Mouse (Mus musculus) urinary bladder, postnatal 4 days (tissue): ENCODE results near the gene Rbms2.
"Not testable (repeated sequence)": the region's sequence is repeated elsewhere in the genome, so short reads cannot be mapped to it uniquely, and the experiment has no call there.

Experiments used
- DNase-seq, 2 experiments: peaks; one replicate each; pipeline ENCODE4 v3.0.0; 2021 to 2022; ENCODE audit warnings: low spot score in 2 of 2

Gene Rbms2

GRCm38 (mm10) chr10:128179989-128180388 lies at the start of gene Rbms2:
Gene Rbms2 (minus strand): TSS chr10:128180297.
- DNase-seq = no peak

GRCm38 (mm10) chr10:128228009-128228408 lies 47.9 kb upstream of the Rbms2 start:
- DNase-seq = no peak

GRCm38 (mm10) chr10:128227592-128227991 lies 47.5 kb upstream of the Rbms2 start:
- DNase-seq = no peak

- no peak for DNase-seq
These were observed 45.4 kb upstream of the Rbms2 start, which contains the start of gene Mip for GRCm38 (mm10) chr10:128225538-128225937. Gene Mip (plus strand): TSS chr10:128225838.

GRCm38 (mm10) chr10:128225064-128225463 lies 45.0 kb upstream of the Rbms2 start:
- no peak for DNase-seq

DNA sequence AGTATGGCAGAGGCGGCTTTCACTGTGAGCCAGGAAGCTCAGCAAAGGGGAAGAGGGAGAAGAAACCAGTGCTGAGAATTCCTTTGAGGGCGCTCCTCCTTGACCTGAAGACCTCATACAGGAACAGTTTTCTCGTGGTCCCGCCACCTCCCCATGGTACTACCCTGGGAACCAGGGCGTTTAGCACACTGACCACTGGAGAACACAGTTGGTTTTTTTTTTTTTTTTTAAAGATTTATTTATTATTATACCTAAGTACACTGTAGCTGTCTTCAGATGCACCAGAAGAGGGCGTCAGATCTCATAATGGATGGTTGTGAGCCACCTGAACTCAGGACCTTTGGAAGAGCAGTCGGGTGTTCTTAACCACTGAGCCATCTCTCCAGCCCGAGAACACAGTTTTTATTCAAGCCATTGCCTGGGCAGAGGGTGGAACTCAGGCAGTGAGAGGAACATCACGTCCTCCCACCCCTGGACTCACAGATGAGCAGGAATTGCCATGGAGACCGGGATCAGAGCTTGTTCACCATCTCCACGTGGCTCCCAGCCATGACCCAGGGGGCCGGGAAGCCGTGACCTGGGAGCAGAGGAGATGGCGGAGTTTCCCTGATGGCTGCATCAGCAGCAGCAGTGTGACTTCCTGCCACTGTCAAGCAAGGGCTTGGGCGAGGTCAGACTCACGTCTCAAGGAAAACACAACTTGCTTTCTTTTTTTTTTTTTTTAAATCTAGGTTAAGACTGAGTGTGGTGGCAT lies 41.6 kb upstream of the Rbms2 start:
- no peak for DNase-seq

DNA sequence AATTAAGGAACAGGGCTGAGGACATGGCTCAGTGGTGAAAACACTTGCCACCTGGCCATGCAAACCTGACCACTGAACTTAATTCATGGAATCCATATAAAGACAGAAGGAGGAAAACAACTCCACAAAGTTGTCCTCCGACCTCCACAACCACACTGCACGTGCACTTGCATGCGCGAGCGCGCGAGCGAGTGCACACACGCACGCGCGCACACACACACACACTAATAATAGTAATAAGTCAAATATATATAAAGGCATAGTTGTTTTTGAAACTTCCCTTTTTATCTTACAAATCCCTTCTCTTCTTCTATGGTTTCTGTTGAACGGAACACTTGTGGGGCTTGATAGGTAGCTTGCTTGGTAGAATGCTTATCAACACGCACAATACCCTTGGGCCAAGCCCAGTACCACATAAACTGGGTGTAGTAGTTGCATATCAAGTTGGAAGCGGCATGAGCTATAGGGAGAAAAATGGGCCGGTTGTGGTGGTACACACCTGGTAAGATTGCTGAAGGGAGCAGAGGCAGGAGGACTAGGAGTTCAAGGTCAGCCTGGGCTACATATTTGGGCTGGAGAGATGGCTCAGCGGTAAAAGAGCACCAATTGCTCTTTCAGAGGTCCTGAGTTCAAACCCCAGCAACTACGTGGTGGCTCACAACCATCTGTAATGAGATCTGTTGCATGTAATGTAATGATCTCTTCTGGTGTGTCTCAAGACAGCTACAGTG lies 38.5 kb upstream of the Rbms2 start:
- DNase-seq = no peak

DNA sequence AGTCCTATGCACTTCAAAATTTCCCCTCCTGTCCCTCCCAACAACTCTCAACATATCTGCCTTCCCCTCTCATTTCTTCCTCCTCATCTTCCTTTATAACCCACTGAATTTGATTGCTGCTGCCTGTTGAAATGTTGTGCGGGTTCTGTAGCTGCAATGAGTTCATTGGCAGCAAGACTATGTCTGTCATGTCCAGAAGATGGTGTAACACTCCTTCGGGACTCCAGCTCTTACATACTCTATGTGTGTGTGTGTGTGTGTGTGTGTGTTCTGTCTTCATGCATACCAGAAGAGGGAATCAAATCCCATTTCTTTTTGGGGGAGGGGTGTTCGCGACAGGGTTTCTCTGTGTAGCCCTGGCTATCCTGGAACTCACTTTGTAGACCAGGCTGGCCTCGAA lies 34.9 kb upstream of the Rbms2 start:
- DNase-seq = no peak

GRCm38 (mm10) chr10:128214112-128214511 lies 34.0 kb upstream of the Rbms2 start:
- DNase-seq = not testable (repeated sequence)

GRCm38 (mm10) chr10:128212871-128213323 lies 32.8 kb upstream of the Rbms2 start:
- DNase-seq = peak in 1 of 2 experiments; percentile 26

DNA sequence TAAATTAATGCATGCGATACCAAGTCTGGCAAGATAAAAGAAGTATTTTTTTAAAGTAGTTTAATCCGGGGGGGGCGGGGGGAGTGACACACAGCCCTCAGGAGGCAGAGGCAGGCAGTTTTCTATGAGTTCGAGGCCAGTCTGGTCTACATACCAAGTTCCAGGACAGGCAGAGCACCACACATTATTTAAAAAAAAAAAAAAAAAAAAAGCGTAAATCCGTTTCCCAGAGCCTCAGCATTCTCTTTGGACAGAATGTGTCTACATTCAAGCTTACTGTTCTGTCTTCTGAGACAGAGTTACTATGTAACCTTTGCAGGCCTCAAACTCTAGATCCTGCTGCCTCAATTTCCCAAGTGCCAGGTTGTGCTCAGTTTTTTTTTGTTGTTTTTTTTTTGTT lies 32.1 kb upstream of the Rbms2 start:
- DNase-seq = no peak

GRCm38 (mm10) chr10:128211390-128212108 lies 31.5 kb upstream of the Rbms2 start, which contains the start of gene Spryd4:
Gene Spryd4 (minus strand): TSS chr10:128211807.
- DNase-seq = peak; percentile 83 to 93

DNA sequence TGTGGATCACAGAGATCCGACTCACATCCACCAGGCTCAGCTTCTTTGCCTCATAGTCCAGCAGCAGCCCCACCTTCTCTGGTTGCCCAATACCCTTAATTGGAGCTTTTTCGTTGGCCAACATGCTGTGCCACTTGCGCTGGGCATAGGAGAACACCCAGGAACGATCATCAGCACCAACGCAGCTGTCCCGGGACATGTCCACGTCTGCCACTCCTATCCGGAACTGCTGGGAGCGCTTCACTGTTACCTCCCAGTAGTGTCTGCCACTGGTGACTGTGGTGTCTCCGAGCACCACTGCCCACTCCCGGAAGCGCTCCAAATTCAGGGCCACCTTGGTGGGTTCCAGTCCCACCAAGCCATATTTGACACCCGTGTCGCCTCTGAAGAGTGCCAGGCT lies 30.9 kb upstream of the Rbms2 start:
- DNase-seq = no peak

GRCm38 (mm10) chr10:128210131-128210530 lies 30.0 kb upstream of the Rbms2 start:
- no peak for DNase-seq

DNA sequence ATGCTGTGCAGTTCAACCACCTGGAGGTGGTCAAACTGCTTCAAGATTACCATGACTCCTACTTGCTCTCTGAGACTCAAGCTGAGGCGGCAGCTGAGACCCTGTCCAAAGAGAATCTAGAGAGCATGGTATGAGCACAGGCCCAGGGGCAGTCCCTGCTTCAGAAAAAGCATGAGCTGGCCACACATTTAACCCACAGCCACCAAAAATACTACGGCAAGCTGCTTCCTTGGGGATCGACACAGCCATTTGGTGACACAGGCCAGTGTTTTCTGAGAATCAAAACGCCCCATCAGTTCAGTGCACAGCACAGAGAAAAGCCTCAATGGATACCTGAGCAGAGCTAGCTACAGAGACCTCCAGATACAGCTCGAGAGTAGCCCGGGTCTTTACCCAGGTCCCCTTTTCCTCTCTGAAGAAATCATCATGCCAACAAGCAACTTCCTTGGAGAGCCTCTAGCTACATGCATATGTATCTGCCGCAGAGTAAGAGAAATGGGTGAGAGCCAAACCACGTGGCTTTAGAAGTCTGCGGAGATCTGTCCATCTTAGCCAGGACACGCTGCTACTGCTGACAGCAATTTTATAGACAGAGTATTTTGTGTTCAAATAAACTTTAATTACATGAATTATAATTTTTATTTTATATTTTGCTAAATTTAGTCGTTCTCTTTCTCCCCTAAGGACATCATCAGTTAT lies 29.4 kb upstream of the Rbms2 start:
- no peak for DNase-seq

- no peak for DNase-seq
These were observed 28.2 kb upstream of the Rbms2 start for GRCm38 (mm10) chr10:128208326-128208725.

DNA sequence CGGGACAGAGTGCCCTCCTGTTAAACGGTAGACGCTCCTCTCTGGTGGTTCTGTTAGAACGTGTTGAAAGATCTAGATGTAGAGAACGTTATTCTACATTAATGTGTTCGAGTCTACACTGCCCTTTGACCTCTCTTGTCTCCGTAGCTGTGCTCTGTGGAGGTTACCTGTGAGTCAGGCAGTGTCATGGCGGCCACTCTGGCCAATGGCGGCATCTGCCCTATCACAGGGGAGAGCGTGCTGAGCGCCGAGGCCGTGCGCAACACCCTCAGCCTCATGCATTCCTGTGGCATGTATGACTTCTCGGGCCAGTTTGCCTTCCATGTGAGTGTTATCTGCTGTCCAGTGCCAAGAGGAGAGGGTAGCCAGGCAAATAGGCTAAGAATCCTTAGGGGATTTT lies 24.8 kb upstream of the Rbms2 start:
- no peak for DNase-seq

GRCm38 (mm10) chr10:128201856-128202255 lies 21.8 kb upstream of the Rbms2 start:
- DNase-seq = no peak

DNA sequence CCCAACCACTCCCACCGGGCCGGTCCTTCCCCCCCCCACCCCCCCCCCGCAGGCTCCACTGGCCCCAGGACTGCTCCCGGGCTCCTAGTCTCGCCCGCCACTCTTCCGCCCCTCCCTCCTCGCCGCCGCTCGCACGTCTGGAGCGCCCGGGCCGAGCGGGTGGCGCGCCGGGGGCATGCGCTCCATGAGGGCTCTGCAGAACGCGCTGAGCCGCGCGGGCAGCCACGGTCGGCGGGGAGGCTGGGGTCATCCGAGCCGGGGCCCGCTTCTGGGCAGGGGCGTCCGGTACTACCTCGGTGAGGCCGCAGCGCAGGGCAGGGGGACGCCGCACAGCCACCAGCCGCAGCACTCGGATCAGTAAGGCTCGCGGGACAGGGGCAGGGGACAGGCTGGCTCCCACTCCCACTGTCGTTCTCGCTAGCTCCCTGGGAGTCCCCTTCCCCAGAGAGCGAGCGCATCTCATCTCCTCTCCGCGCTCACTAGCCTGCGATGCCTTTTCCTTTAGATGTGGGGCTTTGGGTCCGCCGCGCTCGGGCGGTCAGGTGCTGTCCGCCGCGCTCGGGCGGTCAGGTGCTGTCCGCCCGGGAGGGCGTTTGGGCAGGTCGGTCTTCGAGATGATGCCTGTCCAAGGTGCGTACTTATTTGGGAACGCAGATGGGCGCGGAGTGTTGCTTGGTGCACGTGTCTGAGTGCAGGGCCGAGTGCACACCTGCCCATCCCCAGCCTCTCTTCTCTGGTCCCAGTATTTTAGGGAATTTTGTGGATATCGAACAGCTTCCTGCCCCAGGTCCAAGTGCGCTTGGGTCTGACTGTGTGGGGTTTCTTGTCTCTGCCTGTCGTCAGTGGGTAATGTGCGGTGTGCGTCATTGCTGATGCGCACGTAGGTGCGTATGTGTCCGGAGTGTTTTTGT lies 14.7 kb upstream of the Rbms2 start:
- peak in 1 of 2 experiments; percentile 61 for DNase-seq

DNA sequence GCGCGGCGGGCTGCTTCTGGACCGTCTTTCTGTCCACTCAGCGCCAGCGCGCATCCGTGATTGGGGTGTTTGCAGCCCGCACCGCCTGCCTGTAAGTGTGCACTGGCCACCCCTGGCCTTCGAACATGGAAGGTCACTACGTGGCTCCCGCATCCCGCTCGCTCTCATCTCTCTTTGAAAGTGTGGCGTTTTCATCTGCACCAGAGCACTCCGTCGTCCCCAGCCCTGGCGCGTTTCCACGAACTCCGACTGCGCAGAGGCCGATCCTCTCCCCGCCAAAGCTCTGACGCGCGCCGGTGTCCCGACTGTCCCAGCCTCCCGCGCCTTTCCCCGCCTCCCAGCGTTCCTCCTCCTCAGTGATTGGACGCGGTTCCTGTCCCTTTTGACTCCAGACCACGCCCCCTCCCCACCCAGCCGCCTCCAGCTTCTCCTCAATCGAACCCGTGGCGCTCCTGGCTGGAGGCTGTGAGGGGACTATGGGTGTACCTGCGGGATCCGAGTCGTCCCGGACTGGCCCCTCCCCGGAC lies 14.0 kb upstream of the Rbms2 start, which contains the start of gene Gls2:
Gene Gls2, plus strand, starts transcription at position 434 of the 527 bp plus-strand sequence.
- peak; percentile 92 to 97 for DNase-seq
